Mouse (Mus musculus): ENCODE data around the gene Enho.
"Not testable (repeated sequence)": the region's sequence is repeated elsewhere in the genome, so short reads cannot be mapped to it uniquely, and the experiment has no call there.

DNA sequence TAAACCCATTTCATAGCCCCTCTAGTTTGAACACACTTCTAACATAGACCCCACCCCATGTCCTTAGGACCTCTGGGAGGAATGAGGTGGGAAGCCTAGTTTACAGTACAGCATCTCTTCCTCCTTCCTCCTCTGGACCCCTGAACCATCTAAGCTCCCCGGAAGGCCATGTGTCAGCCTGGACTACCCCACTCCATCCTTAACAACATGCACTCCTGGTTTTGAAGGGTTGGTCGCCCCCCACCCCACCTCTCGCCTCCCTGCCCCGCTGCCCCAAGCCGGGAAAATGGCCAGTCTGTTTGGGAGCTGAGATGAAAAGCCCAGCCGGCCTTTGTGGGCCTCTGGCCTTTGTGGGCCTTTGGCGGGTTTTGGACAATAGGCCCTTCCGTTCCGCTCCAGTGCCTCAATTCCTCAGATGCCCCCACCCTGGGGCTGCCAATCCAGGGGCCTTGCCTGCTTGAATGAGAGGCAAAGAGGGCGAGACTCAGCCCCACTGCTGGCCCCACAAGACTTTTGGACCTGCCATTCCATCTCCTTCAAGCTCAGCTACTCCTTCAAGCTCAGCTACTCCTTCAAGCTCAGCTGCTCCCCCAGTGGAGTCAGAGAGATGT lies 45.9 kb upstream of the Enho start:
- not testable (repeated sequence) for TF ChIP-seq CTCF (conservative IDR thresholded peaks at IDR 0.05; ENCODE audit: low read length); NANOG (IDR thresholded peaks at IDR 0.05; ENCODE audit: borderline replicate concordance, low read length); POU5F1 (IDR thresholded peaks at IDR 0.05; ENCODE audit: borderline replicate concordance, low read length)
